Mouse (Mus musculus): Measurements from ENCODE around the gene Msmo1.

Msmo1 gene

DNA sequence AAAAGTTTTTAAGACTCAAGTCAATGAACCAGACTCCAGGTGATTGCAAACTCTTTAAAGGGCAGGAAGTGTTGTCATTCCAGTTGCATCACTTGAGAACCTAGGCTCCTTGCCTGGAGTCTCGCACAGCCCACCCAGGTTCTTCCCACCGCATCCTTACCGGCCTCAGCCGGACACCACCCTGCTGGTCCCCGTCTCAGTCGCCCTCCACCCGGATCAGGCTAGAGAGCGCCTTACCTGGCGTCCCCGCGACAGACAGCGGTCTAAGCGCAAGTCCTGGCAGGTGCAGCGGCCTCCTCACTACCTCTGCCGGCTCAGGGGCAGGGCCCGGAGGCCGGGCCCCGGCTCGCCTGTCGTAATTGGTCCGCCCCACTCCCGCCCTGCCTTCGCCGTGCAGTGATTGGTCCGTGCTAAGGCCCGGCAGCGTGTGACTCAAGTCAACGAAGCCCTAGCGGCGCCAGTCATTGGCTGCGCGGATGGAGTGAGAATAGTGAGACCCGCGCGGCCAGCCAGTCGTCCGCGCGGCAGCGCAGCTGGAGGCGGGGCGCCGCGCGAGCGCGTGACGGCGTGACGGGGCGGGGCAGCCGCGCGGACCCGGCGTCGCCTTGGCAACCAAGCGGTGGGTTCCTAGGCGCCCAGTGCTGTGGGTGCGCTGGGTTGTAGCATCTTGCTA lies at the start of gene Msmo1:
Gene Msmo1, minus strand, starts transcription at position 522 of the 673 bp plus-strand sequence.
- peak; percentile 93 for DNase-seq (ENCODE audit: extremely low spot score)

- no peak for DNase-seq (ENCODE audit: extremely low spot score)
Measured at GRCm38 (mm10) chr8:64781947-64782346, 48.4 kb upstream of the Msmo1 start.

GRCm38 (mm10) chr8:64777925-64778324 lies 44.3 kb upstream of the Msmo1 start:
- no peak for DNase-seq (ENCODE audit: extremely low spot score)

- no peak for DNase-seq (ENCODE audit: extremely low spot score)
Measured at GRCm38 (mm10) chr8:64774136-64774535, 40.5 kb upstream of the Msmo1 start.

GRCm38 (mm10) chr8:64770814-64771213 lies 37.2 kb upstream of the Msmo1 start:
- DNase-seq (ENCODE audit: extremely low spot score): no peak

GRCm38 (mm10) chr8:64769586-64769985 lies 36.0 kb upstream of the Msmo1 start:
- DNase-seq (ENCODE audit: extremely low spot score): no peak

DNA sequence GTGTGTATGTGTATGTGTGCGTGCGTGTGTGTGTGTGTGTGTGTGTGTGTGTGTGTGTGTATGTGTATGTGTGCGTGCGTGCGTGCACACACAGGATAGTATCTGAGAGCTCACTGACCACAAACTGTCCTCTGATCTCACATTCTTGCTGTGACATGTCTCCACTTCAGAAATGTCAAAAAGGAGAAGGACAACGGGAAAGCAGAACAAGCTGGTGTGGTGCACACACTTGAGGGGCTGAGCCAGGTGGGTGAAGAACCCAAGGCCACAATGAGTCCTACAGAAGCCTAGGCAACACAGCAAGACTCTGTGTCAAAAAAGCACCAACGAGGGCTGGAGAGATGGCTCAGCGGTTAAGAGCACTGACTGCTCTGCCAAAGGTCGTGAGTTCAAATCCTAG lies 35.1 kb upstream of the Msmo1 start:
- no peak for DNase-seq (ENCODE audit: extremely low spot score)

DNA sequence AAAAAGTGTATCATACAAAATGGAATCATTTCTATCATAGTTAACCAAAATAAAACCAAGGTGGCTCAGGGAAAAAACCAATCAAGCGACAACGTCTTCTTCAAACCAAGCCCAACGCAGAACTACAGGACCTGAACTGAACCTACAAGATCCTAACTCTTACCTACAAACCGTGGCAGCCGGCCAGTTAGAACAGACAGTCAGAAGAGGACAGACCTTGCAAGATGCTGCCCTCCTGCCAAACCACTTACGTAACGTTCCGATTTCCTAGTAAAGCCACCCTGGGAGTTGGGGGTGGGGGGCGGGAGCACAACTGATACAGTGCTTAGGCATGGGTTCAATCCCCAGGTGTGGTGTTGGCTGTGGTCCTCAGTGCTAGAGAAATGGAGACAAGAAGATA lies 33.5 kb upstream of the Msmo1 start:
- DNase-seq (ENCODE audit: extremely low spot score): no peak

- no peak for DNase-seq (ENCODE audit: extremely low spot score)
Measured at GRCm38 (mm10) chr8:64764075-64764474, 30.5 kb upstream of the Msmo1 start.

DNA sequence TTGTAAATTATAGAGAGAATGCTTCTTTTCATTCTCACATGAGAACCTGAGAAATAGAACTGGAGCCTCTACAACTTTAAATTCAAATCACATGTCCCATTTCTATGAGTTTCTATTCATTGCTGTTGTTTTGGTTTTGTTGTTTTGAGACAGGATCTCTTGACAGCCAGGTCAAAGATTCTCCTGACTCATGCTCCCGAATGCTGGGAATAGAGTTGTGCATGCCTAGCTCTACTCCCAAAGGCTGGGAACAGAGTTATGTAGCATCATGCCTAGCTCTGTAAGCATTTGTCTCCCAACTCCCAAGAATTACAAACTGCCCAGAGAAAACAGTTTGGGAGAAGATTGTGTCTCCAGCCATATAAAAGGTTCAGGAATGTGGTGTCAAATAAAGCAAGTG lies 29.2 kb upstream of the Msmo1 start:
- no peak for DNase-seq (ENCODE audit: extremely low spot score)

GRCm38 (mm10) chr8:64761430-64761829 lies 27.8 kb upstream of the Msmo1 start:
- no peak for DNase-seq (ENCODE audit: extremely low spot score)

- no peak for DNase-seq (ENCODE audit: extremely low spot score)
Measured at GRCm38 (mm10) chr8:64757956-64758355, 24.4 kb upstream of the Msmo1 start.

DNA sequence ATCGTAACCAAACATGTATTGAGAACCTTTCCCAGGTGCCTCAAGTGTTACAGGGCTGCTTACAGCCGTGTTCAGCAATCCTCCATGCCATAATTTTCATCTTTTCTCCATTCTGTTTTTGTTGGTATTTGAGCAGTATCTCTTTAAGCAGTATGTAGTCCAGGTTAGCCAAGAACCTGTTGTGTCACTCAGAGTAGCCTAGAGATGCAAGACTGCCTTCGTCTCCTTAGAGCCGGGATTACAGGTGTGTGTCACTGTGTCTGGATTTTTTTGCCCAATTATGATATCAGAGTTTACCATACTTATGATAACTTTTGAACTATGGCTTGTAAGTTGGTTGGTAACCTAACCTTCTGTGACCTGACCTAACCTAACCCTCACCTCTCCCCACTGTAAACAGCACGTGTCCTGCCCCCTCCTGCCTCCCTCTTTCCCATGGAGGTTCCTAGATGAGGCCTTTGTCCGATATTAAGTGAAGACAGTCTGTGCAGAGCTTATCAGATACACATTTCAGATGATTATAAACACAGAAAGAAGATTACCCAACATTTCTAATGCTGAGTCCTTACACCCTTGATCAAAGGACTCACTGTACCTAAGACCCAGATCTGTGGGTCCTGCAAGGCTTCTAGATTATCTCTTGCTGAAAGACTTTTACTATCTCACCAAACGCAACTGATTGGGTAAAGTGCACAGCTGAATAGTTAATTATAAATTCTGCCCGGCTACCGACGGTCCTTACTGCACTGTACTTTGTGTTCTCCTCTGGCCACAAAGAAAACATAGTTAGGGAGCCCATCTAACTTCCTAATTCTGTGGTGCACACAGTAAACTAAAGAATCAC lies 12.8 kb upstream of the Msmo1 start:
- no peak for DNase-seq (ENCODE audit: extremely low spot score)

- no peak for DNase-seq (ENCODE audit: extremely low spot score)
Measured at GRCm38 (mm10) chr8:64740547-64741211, 7.1 kb upstream of the Msmo1 start.

GRCm38 (mm10) chr8:64738916-64739315 lies 5.3 kb upstream of the Msmo1 start:
- no peak for DNase-seq (ENCODE audit: extremely low spot score)

DNA sequence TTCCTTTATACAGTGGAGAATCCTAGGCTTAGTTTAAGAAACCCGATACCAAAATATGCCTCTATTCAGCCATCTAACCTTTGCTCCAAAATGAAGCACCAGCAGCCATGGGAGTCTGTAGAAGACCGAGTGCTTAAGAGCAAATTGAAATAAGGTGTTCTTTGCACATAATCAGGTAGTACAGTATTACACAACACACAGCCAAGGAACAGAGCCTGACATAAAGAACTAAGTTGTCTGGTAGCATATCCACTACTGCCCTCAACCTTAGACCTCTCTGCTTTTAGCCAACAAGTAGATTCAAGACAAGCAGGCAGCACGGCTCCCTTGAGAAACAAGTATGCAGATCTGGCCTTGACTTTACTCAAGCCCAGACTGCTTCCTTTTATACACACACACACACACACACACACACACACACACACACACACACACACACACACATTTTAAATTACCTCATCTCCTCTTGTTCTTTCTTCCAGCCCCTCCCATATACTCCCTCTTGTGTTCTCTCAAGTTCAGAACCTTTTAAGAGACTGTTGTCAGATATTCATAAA lies 3.3 kb upstream of the Msmo1 start:
- no peak for DNase-seq (ENCODE audit: extremely low spot score)

DNA sequence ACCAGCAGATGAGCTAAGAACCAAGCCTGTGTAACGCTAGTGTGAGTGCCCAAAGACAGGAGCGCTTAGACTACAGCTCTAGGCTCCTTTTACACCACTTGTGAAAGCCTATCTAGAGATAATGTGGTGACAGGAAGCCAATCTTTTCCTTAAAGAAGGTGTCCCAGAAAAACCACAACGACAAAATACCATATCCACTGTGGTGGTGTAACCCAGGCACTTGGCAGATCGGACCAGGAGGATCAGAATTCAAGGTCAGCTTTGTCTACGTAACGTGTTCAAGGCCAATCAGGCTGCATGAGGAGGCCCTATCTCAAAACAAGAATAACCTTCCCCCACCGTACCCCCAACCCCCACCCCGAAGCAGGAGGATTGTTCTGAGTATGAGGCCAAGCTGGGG lies 1.6 kb upstream of the Msmo1 start:
- DNase-seq (ENCODE audit: extremely low spot score): no peak

- DNase-seq (ENCODE audit: extremely low spot score): no peak
Measured at GRCm38 (mm10) chr8:64732596-64732995, 996 bp downstream of the Msmo1 start.

DNA sequence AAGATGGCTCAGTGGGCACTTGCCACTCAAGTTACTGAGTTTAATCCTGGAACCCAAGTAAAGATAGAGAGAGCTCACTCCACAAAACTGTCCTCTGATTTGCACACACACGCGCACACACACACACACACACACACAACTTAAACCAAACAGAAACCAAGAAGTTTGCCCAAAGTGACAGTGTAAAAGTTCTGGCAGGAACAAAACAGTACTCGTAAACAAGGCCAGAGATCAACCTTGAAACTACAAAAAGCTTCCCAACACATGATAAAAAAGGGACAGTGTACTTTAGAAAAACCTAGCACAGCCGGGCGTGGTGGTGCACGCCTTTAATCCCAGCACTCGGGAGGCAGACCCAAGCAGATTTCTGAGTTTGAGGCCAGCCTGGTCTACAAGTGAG lies 5.4 kb downstream of the Msmo1 start:
- no peak for DNase-seq (ENCODE audit: extremely low spot score)

DNA sequence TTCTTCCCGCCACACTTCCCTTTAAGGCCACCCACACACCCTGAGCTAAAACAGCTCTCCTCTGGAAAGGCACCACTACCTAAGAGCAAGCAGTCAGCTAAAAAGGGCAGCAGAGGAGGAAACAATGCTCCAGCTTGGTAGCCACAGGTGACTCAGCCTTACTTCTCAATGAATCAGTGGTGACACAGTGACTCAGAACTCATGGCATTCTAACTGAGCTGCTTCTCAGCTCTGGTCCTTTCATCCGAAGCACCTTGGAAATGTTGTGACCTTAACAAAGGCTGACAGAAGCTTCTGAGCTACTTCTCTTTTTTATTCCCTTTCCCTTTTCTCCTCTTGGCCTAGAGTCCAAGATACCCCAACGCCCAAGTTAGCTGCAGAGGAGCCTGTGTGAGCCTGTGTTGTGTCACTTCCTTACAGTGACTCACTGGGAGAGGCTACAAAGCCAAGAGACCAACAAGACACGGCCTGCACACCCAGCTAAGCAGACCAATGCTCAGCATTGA lies 7.3 kb downstream of the Msmo1 start:
- no peak for DNase-seq (ENCODE audit: extremely low spot score)

GRCm38 (mm10) chr8:64723206-64723605 lies 10.4 kb downstream of the Msmo1 start:
- DNase-seq (ENCODE audit: extremely low spot score): no peak

GRCm38 (mm10) chr8:64717868-64718267 lies 15.7 kb downstream of the Msmo1 start:
- DNase-seq (ENCODE audit: extremely low spot score): no peak

Data from embryo, embryonic 9.5 days (tissue).